Mouse (Mus musculus): Measurements from ENCODE around the gene Myct1. TPM values are rescaled to one million over a fixed set of nuclear protein-coding genes. Genes with fewer than 3 reads are reported as not detected.

The Myct1 gene
- polyA plus RNA-seq, 3 experiments from 2014 or later = not detected

DNA sequence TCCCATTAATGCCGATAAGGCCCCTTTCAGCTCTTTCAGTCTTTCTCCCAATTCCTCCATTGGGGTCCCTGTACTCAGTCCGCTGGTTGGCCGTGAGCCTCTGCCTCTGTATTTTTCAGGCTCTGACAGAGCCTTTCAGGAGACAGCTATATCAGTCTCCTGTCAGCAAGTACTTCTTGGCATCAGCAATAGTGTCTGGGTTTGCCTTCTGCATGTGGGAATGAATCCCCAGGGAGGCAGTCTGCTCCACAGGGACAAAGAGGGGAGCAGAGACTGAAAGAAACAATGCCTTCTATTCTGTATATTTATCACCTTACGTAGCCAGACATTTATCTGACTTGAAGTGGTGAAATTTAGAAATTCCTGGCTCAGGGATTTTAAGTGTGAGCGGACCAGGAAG, 32.7 kb downstream of the Myct1 start:
- ATAC-seq = no peak

DNA sequence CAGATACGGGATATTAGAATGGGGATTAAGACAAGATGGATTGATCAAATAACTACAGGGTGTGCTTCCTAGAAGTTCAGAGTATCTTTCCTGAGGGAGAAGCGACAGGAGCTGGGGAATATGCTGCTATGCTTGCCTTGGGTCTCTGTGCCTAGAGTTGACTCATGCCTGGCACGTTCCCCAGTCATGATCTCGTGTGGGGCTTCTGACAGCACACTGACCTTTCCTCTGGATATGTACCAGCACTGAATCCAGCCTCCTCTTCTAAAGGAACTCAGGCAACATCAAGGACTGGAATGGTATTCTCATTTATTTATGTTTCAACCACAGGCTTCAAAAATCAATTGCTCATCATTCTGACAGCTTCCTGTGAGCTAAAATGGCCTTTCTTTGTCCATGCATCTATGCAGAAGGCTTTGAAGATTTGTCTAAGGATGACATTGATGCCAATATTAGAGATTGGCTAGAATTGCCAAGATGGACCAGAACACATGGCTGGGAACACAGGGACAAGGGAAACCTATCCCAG, 40.2 kb downstream of the Myct1 start:
- ATAC-seq = no peak

DNA sequence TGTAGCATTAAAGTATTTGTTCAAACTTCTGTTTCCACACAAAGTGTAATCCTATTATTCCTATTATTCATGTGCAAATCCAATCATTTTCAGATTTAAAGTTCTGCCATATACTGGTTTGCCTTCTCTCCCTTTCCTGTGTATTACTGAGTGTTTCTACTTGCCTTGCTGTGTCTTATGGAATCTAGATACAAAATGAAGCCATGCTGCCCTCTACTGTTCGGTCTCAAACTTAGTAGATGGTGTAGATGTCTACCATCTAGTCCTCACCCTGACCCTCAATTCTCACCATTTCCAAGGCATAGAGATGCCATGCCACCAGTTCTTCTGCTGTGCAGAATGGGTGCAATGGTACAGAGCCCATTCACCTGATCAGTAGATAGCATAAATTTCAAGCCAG, 40.8 kb downstream of the Myct1 start:
- no peak for ATAC-seq

DNA sequence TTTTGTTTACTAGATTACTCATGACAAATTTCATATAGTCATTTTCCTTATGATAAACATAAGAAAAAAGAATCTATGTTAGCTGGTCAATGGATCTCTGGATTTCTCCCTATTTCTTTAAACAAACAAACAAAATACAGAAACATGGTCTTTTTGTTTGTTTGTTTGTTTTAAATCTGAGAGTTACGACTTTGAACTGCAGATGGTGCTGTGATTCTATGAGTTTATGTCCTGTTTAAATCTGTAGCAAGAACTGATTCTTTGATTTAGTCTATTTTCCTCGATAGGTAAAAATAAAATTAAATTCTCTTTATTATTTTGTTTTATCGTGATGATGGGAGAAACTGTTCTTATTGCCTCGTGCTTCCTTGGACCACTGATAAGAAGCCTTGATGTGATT, 43.7 kb downstream of the Myct1 start:
- no peak for ATAC-seq

DNA sequence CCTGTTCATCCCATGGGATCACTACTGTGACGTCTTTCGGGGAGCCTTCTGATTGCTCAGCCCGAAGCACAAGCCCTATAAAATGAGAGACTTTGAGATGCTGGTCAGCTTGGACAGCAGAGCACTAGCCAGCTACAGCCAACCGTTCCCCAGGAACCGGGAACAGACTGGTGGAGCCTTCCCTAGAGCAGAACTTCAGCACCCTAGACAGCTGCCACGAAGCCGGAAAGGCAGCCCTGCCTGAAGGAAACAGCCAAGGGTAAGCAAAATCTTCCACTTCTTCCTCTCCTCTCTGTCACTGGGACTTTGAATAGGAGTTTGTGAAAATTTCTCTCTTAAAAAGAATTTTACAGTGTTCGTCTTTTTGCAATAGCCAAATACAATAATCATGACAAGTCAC, 45.5 kb downstream of the Myct1 start, which contains the start of gene Vip:
Vip (plus strand) TSS at position 107 of the 400 bp plus-strand sequence.
- ATAC-seq = no peak

Other genes starting within 250 kb of the Myct1 start
- 10 to 100 TPM; 13.9 to 24.2 (median 15.3) TPM for gene Syne1, start 42.3 kb upstream of the Myct1 start, polyA plus RNA-seq (2017; shearing (Covaris generic))
- not detected for gene Vip, start 45.4 kb downstream of the Myct1 start, polyA plus RNA-seq (2017; shearing (Covaris generic))
- 10 to 100 TPM; 13.7 to 95.2 (median 16.8) TPM for gene Fbxo5, start 211.8 kb downstream of the Myct1 start, polyA plus RNA-seq (2017; shearing (Covaris generic))
- gene Mtrf1l, start 230.1 kb downstream of the Myct1 start, polyA plus RNA-seq (2017; shearing (Covaris generic)) = 1 to 10 TPM; 3.6 to 9.8 (median 5.2) TPM

Data from inflammation-experienced regulatory T-cells, adult 6 months (primary cell).